Mouse (Mus musculus) cerebellum, postnatal 36 days (tissue): ENCODE data around the gene Trim52.
A peak's percentile ranks its signal among the peaks of the same experiment; 100 is the strongest.
"Not testable (repeated sequence)": the region's sequence is repeated elsewhere in the genome, so short reads cannot be mapped to it uniquely, and the experiment has no call there.

Experiments used
- DNase-seq, 2 experiments: peaks; one replicate each; pipeline ENCODE4 v3.0.0; 2021 to 2022; ENCODE audit warnings: mixed read lengths in 2 of 2

The Trim52 gene

GRCm38 (mm10) chr14:106105980-106106379, at the start of gene Trim52:
TSS of gene Trim52 (plus strand) at chr14:106106198.
- DNase-seq, result no peak

DNA sequence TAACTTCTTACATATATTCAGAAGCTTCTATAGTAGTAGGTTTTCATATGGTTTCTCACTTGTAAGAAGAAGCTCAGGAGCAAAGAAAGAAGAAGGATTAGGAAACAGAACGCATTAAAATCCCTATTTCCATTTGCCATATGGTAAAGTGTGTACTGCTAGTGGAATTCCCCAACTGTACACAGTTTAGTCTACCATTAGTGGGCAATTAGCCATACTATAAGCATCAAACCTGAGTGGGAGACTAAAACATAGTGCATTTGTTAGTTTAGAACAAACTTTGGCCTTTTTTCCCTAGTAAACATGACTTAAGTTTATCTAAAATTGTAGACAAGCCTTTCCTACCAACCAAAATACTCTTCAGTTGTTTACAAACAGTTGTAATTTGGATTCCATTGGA, 33.4 kb upstream of the Trim52 start:
- DNase-seq, result no peak

DNA sequence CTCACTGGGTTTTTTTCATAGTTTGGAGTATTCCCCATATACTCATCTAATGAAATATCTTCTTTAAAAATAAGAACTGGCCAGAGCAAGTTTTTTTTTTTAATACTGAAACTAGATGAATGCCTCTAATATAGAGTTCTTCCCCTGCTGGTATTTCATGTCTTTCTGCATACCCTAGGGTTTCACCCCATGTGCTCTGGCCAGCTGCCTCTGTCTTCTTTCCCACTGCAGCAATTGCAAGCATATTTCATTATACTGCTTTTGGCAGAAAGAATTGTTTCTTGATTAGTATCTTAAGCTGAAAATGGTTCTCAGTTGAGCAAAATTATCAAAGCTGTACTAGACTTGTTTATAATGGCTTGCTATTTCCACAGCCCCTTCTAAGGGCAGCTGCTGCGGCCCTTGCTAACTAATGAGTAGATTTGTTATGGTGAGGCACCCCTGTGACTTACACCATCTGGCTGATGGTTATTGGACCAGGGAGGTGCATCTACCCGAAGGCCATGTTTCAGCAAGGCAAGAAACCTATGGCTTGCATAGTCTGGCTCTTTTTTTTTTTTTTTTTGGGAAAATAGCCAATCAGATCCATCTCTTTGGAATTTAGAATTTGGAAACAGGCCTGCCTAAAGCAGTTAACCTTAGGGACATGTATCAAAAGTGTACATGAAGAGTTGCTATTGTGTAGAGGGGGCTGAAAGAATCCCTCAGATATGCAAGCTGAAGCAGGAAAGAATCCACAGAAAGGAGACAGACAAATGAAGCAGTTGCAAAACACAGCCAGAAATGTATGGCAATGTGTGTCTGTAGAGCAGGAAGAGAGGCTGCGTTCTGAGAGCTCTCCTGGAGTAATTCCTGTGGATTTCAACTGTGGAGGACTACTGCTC, 30.6 kb upstream of the Trim52 start:
- DNase-seq, result no peak

GRCm38 (mm10) chr14:106088480-106089037, 17.4 kb upstream of the Trim52 start:
- DNase-seq, result no peak

DNA sequence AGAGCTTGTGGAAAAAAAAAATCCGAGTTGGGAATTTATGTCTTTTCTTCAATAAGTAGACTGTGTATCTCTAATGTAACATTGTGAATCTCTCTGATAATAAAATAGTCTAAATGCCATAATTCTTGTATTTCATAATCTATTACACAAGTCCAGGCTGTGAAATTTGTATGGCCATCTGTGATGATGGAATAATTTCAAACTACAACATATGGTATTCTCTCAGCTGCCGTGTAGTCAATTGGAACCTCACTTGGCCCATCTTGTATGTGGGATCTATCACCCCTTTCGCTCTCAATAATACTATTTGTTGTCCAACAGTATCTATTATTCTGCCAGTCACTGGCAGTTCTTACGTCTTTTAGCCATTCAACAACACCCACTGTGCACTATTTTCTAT, 9.2 kb upstream of the Trim52 start:
- DNase-seq, result no peak

DNA sequence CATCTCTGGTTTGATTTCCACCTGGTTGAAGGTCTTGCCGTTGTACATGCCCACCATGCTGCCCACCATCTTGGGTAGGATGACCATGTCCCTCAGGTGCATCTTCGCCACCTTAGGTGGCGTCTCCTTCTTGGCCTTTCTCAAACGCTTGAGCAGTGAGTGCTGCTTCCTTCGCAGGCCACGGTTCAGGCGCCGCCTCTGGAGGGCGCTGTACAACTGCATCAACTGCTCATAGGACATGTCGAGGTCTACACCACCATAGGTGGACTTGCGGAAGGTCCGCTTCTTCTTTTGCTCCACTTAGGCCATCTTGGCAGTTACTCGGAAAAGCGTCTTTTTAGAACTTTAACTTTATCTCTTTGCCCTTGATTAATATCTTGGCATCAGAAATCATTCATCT, 5.1 kb upstream of the Trim52 start:
- DNase-seq, result no peak

GRCm38 (mm10) chr14:106106425-106106824, 427 bp downstream of the Trim52 start:
- DNase-seq, result no peak

- no peak for DNase-seq
Observed at GRCm38 (mm10) chr14:106119371-106119770, 13.4 kb downstream of the Trim52 start.

GRCm38 (mm10) chr14:106136272-106136671, 30.3 kb downstream of the Trim52 start:
- no peak for DNase-seq

DNA sequence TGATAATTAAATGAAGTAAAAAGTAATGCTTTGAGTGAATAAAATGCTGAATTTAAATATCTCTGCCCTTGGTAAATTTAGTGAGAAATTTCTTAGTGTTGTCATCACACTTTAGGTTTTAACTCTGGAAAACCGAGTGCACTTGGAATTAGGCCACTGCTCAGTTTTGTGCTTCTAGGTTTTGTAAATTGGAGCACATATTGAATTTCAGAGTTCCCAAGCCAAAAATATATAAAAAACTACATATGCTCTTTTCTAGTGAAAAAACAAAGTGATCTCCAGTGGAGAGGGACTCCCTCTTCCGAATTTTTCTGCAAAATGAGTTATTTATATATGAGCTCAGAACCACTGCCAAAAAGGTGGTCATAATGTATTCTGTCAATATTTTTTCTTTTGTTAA, 45.2 kb downstream of the Trim52 start:
- DNase-seq, result no peak

DNA sequence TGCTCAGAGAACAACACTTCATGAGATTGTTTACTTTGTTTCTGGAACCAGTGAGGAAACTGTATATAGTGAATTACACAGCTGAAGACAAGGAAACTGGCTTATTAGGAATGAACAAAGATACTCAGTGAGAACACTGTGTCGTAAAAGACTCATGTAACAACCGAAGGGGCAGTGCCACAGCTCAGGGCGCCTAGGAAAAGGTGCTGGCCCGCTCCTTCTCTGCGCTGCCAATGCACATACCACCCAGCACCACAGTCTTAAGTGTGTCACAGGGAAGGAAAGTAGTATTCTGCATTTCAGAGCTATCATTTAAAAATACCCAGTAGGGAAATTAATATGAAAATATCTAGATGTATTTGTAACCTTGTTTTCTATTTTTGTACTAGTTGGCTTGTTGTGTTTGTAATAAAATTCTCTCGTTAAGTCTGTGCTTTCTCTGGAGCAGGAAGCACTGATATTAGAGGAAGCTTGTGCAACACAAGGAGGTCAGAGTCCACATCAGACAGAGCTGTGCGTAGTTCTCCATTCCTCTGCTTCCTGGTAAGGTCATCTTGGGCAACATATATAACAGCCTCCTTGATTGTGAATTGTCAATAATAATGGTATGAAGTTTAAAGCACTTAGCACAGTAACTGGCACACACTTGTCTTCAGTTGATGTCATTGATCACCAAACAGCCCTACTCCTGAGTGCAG, 49.0 kb downstream of the Trim52 start:
- DNase-seq, result no peak

- DNase-seq, result no peak
Observed at GRCm38 (mm10) chr14:106156533-106156932, 50.5 kb downstream of the Trim52 start.

DNA sequence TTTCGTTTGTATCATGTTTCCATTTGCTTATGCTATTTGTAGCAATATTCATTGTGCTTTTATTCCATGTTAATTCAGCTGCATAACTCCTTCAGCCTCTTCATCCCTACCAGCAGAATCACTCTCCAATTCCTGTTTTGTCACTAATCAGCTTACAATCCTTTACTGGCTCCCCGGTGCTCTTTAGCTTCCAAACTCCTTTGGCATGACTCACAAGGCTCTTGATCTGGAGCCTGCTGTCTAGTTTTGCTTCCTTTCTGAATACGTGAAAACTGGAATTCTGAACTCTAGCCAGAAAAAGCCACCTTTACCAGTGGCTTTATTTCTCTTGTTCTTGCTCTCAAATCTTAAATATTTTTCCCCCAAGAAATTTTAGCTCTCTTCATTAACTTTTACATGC, 56.3 kb downstream of the Trim52 start:
- DNase-seq, result no peak

DNA sequence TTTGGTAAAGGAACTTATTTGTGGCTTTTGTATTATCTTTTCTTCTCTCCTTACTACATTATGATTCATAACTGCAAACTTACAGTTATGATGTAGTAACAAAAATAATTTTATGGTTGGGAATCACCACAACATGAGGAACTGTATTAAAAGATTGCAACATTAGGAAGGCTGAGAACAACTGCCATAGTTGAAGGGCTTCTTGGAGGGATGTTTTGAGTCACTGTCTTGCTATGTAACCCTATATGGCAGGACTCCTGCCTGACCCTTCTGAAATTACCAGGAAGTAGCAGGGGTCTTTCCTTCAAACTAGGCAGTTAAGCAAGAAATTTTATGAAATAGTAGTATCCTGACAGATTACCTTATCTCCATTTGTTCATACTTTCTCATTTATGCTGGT, 57.2 kb downstream of the Trim52 start:
- no peak for DNase-seq

DNA sequence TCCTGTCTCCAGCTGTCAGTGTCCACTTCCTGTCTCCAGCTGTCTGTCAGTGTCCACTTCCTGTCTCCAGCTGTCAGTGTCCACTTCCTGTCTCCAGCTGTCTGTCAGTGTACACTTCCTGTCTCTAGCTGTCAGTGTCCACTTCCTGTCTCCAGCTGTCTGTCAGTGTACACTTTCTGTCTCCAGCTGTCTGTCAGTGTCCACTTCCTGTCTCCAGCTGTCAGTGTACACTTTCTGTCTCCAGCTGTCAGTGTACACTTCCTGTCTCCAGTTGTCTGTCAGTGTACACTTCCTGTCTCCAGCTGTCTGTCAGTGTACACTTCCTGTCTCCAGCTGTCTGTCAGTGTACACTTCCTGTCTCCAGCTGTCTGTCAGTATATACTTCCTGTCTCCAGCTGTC, 57.9 kb downstream of the Trim52 start:
- not testable (repeated sequence) for DNase-seq

- peak; percentile 41 to 45 for DNase-seq
Observed at GRCm38 (mm10) chr14:106176879-106177278, 70.9 kb downstream of the Trim52 start.

GRCm38 (mm10) chr14:106178245-106178644, 72.2 kb downstream of the Trim52 start:
- no peak for DNase-seq

GRCm38 (mm10) chr14:106179102-106179727, 73.2 kb downstream of the Trim52 start:
- no peak for DNase-seq

GRCm38 (mm10) chr14:106179728-106180125, 73.7 kb downstream of the Trim52 start:
- DNase-seq, result no peak

DNA sequence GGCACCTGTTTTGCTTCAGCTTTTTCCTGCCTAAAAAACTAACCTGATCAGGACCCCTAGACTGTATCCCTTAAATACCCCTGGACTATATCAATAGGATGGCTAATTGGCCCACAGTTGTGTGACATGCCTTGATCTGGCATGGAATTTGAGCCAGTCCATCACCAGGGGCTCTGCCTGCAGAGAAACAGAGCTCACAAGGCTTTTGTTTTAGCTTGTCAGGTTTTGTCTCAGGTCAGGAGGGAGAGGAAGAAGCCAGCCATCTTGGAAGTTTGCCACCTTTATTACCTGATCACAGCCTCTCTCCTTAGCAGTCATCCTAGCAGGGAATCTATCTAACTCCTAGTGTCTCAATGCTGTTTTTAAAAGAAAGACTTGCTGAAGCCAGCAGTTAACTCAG, 74.6 kb downstream of the Trim52 start:
- DNase-seq, result peak in 1 of 2 experiments; percentile 6

DNA sequence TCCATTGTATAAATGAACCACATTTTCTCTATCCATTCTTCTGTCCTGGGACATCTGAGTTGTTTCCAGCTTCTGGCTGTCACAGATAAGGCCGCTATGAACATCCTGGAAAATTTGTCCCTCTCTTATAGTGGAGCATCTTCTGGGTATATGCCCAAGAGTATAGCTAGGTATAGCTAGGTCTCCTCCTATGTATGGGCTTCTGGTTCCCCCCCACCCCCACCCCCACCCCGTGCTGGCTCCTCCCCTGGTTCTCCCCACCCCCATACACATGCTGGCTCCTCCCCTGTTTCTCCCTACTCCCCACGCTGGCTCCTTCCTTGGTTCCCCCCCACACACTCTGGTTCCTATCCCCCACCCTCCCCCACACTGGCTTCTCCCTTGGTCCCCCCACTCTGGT, 78.0 kb downstream of the Trim52 start:
- DNase-seq, result no peak
